Mouse (Mus musculus): ENCODE results near the gene Gm21954.

Gene Gm21954

DNA sequence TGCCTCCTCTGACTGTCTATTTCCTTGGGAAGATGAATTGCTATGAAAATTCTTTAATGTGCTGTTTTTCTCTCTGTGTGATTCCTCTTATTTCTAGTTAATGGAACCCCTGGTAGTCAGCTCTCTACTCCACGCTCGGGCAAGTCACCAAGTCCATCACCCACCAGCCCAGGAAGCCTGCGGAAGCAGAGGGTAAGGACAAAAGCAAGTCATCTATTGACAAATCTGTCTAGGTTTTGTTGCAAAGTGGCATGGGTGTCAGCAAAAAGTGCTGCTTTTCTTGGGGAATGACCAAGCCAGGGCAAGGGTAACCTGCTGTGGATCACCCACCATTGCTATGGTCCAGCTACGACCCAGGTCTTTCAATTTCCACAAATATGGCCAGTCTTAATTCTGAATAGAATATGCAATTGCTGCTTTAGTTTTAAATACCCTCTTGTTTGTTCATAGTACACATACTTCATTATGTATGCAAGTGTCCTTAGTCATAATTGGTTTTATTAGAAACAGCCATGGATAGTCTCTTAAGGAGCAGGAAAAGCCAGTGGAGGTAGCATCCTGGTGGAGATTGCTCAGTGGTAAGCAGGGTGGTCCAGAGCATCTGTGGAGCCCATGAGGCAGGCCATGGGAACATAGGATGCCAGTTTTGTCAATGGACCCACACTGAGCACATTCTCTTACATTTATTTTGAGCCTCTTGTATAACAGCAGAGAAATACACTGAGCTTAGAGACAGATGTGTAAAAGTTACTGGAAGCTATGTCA, 8.9 kb downstream of the Gm21954 start:
- DNase-seq (ENCODE audit: low read depth, low spot score) = no peak

DNA sequence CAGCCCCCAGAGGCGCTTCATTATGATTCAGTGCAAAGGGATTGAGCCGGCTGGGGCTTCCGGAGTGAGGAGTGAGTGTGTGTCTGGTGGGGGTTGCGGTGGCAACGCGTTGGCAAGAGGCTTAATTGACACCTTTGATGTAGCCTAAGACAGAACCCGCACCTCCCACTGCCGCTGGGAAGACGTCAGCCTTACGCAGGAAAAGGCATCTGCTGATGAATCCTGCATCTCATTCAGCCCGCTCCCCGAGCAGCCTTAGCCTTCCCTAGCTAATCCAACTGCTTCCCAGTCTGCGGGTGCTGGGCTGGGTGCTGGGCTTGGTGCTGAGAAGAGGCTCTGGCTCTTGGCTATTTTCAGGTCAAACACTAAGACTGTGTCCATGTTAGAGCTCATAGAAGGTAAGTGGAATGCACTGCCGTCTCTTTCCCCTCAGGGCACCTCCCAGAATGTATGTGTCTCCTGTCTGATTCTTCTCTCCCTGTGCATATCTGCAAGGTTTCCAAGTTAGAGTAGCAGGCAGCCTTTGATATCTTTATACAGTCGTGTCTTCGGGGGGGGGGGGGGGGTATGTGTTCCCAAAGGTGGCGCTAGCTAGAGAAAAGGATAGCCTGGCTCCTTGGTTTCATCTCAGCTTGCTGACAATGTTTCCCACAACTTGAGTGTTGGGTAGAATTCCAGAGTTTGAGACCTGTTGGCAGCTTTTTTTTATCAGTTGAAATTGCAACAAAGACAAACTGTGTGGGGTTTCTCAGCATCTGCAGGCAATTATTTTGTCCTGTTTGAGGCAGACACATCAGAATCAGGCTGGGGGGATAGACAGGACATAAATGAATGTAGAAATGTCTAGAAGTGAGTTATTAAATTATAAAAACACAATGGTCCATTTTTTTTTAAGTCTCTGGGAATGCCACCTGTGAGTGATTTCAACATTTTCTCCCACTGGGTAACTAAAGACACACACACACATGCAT, 10.0 kb downstream of the Gm21954 start:
- DNase-seq (ENCODE audit: low read depth, low spot score) = peak; percentile 58

DNA sequence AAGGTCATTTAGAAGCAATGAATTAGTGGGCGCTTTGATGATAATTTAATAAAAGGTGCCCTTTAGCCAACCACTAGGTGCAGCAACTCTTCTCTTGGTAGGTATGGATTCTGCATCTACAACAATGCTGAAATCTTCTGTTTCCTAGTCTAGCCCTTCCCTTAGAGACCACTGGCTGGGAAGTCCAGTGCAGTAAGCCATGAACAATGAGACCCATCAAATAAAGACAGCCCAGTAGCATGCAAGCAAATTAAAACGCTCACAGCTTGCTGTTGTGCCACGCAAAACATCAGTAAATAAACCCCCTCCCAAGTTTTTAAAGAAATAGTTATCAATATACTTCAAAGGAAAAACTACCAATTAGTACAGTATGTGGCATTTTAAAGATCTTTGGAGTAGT, 10.9 kb downstream of the Gm21954 start:
- no peak for DNase-seq (ENCODE audit: low read depth, low spot score)

DNA sequence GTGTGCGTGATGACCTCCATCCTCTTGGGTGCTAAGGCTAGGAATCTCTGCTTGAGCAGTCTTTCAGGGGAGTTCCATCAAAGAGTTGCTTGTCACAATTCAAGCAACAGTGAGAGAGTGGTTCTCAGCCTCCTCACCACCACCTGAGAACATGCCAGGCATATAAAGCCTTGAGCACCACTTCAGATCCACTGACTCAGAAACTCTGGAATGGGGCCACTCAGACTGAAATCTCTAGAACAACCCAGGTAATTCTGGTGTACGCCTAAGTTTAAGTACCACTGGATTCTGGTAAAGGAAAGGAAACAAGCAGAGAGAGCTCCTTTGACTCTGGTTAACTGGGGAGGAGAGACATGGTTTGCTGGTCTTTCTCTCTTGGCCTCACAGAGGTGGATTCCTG, 19.5 kb downstream of the Gm21954 start:
- no peak for DNase-seq (ENCODE audit: low read depth, low spot score)

DNA sequence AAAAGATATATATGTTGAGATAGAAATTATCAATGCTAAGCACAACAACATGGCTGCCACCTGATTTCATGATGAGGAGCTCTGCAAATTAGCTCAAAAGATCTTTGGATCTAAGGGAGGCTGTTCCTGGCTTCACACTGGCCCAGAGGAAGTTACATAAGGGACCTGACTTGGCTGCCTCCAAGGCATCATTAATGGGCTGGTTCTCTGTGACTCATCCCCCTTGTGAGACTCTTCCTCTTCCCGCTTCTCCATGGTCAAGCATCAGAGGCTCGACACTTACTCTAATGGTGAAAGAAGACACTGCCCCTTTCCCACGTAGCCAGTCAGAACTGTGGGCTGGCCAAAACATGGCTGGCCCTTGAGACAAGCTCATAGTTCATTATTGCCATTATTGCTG, 20.1 kb downstream of the Gm21954 start:
- DNase-seq (ENCODE audit: low read depth, low spot score) = no peak

DNA sequence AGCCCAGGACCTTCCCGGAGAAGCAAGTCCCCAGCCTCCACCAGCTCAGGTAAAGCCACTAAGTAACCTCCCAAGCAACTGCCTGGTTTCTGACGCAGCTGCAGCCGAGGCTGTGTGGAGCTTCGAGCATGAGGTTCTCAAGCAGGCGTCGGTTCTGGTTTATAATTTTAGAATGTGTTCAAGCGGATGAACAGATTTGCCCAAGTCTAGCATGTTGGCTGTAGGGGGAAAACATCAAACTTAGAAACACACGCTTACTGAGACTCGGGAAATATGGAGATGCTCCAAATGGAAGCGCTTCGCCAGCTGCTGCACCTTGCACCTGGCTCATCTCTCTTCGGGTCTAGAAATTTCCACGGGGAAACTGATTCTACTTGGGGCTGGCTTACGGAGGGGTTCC, 21.0 kb downstream of the Gm21954 start:
- no peak for DNase-seq (ENCODE audit: low read depth, low spot score)

DNA sequence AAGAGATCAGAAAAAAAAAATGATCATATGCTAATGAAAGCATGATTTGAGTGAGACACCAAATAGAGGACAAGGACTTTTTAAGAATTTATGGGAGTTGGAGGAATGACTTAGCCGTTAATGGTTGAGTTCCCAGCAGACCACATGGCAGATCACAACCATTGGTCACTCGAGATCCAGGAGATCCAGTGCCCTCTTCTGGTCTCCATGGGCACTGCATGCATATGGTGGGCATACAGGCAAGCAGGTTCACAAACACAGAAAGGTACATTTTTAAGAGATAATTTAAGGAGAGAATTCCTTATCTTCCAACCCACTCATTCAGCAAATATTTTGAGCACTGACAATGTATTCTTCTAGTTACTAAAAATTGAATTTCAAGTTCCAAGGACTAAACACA, 22.9 kb downstream of the Gm21954 start:
- no peak for DNase-seq (ENCODE audit: low read depth, low spot score)

DNA sequence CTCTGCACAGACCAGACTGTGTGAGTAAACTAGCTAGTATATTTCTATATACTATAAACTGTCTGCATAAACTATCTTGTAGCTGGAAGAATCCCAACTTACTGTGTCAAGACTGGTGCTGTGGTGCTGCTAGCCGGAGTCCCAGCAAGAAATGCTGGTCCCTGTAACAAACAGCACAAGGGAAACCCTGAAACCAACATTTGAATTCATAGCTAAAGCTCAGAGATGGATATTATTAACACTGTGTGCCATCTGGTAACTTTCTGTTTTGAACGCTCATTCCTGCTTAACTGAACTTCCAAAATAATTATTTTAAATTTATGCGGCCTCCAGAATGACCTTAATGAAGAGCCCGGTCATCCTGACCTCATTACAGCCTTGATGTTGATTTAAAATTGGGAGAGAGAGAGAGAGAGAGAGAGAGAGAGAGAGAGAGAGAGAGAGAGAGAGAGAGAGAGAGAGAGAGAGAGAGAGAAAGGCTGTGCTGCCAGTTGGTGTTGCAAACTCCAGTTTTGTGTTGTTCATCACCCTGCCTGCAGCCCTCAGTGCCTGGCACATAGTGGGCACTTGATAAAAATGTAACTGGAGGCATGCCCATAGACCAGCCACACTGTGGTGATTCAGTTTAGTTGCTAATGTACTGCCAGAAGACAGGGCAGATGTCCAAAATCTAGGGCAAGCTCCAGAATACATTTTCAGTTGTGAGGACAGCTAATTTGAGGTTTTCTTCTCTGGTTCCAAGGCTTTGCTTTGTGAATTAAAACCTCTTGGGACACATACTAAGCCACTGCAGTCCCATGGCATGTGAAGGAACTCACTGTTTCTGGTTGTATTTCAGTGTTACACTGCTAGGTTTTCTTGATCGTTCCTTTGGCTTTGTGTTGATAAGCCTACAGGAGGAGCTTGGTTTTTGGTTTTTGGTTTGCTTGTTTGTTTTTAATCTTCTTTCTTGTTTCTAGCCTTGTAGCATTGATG, 24.2 kb downstream of the Gm21954 start:
- no peak for DNase-seq (ENCODE audit: low read depth, low spot score)

DNA sequence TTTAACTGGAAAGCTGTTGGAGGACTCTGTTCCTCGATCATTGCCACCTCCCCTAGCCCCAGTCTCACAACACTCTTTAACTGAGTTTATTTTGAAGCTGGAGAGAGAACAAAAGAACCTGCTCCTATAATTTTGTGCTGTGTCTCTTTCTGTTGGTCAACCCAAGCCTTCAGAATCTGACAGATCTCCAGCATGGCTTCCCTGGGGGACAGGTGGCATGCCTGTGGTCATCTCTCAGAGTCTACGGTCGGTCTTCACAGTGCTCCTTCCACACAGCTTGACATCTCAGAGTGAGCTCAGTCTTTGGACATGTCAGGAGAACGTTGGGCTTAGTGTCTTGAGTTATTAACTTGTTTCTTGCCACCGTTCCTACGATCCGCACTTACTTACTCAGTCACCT, 25.3 kb downstream of the Gm21954 start:
- no peak for DNase-seq (ENCODE audit: low read depth, low spot score)

DNA sequence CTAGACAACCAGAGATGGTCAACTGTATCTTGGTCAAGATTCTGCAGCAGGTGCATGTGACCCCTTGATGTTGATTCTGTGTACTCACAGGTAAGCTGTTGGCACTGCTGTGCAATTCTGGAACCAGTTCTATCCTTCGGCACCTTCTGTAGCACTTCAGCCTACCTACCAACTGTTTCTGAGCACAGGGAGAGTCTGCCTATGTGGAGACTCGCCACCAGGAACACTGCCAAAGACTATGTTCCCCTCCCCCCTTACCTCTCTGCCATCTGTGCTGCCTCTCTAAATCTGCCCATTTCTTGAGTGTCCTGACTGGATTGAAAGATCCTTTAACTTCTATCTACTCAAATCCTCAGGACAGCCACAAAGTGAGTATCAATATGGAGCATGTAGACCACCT, 28.3 kb downstream of the Gm21954 start:
- no peak for DNase-seq (ENCODE audit: low read depth, low spot score)

DNA sequence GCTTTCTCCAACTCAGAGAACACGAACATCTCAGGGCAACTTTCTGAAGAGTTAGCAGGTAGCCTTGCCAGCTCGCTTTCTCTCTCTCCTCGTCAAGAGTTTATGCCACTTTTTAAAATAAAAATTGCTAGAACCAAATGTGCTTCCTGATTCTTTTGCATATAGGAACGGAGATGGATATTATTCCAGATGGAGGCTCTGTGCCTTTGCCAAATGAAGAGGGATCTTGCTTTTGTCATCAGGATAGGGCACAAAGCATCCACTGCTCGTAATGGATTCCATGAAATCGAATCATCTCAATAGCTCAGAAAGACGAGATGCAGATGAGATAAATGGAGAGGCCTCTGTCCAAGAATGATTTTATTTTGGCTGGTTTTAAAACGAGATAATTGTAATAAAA, 28.7 kb downstream of the Gm21954 start:
- DNase-seq (ENCODE audit: low read depth, low spot score) = no peak

DNA sequence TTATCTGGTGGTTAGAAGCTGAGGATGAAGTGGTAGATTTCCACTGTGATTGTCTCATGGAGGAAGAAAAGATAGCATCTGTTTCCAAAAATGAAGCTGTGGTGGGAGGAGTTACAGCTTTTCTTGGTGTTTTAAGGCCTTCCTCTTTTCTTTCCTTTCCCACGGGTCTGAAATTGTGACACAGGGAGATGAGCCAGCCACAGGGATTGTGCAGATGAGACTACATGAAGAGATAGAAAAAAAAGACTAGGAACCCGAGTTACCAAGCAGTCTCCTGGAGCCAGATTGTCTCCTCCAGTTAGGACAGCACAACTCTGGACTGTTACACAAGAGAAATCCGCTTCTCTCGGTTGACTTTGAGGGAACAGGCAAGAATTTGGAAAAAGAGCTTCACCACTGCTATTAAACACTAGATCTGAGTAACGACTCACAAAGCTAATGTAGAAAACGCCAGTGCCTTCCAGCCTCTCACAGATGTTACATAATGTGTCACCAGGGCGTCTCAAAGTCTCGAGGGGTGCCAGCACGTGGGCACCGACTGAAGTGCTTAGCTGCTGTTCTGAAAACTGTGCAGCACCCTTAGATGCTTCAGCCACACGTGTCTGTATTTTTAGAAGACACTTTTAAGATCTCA, 29.9 kb downstream of the Gm21954 start:
- DNase-seq (ENCODE audit: low read depth, low spot score) = no peak

DNA sequence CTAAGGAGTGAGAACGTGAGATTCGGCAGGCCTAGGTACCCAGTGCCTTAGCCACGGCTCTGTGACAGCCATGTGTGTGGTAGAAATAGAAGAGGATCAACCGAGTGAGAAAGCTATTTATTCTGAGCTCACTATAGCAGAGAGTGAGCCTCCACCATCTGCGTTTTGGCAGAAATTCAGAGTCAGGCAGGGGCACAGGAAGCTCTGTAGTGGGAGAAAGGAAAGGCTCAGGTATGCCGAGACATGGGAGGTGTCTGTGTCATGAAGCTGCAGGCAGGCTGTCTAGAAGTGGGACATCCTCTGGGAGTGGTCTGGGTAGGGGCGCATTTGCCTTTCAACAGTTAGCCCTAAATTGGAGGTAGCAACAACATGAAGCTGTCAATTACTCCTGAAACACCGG, 31.7 kb downstream of the Gm21954 start:
- DNase-seq (ENCODE audit: low read depth, low spot score) = no peak

DNA sequence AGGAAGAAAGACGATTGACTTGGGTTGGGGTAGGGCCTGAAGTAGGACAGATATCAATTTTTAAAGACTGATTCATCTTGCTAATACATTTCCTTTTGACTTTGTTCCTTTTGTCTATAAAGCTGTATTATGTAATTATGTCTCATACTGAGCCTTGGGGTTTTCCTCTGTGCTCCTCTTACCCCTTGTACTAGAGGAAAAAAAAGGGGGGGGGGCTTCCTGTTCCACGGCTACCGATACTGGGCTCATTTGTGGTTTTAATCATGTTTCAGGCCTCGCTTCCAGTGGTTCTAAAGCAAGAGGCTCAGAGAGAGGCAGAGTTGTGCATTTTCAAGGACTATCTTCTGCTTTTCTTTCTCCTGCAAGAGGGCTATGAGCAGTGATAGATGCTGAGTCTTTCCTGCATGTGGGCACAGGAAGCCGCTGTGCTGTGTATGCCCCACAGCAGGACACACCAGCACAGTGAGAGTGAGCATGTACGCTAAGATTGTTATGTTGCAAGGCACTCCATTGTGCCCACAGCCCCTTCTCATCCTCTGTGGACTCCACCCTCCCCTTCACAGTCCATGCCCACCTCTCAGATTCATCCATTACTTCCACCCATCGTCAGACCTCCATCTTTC, 33.1 kb downstream of the Gm21954 start:
- DNase-seq (ENCODE audit: low read depth, low spot score) = no peak

DNA sequence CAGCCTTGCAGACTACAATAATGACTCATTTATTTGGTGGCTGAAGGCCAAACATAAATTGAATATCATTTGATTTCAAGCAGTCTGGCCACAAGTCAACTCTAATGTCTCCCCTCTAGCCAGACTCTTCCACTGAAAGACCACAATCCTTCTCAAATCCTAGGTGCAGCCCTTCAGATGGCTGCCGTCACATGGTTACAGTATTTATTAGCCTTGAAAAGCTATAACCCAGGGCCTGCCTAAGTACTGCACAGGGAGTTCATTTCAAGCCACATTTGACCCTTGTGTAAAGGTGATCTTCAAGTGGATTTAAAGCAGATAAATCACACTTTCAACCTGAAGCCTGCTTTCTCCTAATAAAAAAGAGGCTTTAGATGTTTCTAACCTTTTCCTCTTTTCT, 37.7 kb downstream of the Gm21954 start:
- peak; percentile 51 for DNase-seq (ENCODE audit: low read depth, low spot score)

DNA sequence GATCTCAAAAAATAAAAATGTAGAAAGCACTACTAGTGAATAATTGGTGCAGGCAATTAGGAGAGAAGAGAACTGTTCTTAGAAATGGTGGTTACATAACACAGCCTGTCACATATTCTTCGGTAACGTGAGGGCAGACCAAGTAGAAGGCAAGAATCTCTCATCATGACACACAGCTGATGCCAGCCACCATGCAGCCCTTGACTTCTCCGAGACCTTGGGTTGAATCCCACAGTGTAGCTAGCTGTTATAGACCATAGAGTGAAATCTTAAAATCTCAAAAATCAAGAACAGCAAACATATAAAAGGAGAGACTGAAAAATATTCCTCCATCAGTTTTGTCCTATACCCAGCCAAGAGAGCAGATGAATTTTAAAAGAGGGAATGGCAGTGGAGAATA, 40.8 kb downstream of the Gm21954 start:
- DNase-seq (ENCODE audit: low read depth, low spot score) = no peak

DNA sequence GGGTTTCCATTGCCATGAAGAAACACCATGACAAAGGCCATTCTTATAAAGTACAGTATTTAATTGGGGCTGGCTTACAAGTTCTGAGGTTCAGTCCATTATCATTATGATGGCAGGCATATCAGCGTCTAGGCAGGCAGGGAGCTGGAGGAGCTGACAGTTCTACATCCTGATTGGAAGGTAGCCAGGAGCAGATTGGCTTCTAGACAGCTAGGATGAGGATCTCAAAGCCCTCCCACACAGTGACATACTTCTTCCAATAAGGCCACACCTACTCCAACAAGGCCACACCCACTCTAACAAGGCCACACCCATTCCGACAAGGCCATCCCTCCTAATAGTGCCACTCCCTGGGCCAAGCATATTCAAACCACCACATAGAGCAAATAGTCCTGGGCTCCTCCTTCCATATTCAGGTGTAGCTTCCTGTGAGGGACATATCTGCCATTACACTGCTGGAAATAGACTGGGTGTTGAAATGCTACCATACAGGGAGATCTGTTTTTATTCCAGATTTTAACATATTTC, 41.9 kb downstream of the Gm21954 start:
- no peak for DNase-seq (ENCODE audit: low read depth, low spot score)

DNA sequence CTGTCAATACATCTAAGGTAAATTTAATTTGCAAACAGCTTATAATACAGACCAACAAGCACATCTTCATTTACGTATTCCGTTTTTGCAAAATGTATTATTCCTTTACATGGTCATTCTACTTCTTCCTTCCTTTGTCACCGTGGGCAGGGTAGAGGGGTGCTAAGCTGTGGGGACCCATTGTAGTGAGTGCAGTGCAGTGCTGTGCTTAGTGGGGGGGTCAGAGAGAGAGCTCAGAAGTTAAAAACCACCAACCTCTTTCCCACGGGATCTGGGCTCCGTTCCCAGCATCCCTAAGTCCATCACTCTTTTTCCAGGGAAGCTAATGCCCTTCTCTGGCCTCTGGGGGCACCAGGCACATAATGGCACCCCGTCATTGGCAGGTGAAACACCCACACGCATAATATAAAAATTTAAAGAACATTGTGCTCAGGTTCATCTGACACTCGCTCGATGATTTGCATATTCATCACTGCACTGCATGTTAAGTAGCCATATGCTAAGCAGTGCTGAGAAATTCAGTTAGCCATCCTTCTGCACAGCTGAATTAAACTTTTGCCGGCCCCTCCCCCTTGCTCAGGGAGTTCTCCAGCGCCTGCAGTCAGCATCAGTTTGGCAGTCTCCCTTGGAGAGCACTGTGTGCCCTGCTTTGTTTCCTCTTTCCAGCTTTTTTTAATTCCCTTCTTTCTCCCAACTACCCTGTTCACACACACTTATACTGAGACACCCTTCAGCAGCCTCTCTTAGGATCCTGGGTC, 48.2 kb downstream of the Gm21954 start:
- no peak for DNase-seq (ENCODE audit: low read depth, low spot score)

DNA sequence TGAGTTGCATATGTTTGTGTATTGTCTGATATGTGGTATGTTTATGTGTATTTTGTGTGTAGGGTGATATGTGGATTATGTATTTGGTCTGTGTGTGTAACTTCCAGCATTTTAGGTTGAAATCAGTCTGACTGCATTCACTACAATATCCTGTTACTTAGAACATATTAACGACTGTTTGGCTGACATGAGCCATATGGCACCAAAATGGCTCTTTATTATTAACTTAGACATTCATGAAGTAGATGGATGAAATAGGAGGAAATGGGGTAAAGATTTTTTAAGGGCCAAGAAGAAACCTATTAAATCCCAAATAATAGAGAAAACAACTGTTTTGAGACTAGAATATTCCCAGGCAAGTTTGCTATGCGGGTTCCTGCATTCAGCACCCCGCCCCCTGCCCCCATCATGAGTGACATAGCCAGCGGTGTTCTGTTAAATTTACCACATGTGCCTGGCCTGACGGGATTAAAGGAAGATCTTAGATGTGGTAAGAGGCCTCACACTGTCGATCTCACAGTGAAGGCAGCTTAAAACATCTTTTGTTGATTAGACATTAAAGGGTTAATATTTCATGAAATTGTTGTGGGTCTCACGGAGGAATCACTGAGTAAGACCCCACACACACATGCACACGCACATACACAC, 51.5 kb downstream of the Gm21954 start:
- DNase-seq (ENCODE audit: low read depth, low spot score) = peak; percentile 53

Measured in forelimb bud, embryonic 11.5 days (tissue).